Mouse (Mus musculus) 3T3-L1 (cell line): ENCODE results near the gene Gckr.

Experiments
- DNase-seq: peaks from one replicate; pipeline ENCODE4 v3.0.0-alpha.2; 2015; ENCODE audit warnings: low read depth, low spot score

The Gckr gene

GRCm38 (mm10) chr5:31297047-31297757, at the start of gene Gckr:
Gene Gckr (plus strand): TSS chr5:31297443.
- DNase-seq = no peak

GRCm38 (mm10) chr5:31250716-31251115, 46.5 kb upstream of the Gckr start:
- DNase-seq = no peak

- no peak for DNase-seq
These were observed 45.6 kb upstream of the Gckr start, which contains the start of gene Krtcap3 for GRCm38 (mm10) chr5:31251541-31252101. Gene Krtcap3 (plus strand): TSS chr5:31251691.

- DNase-seq = no peak
These were observed 45.1 kb upstream of the Gckr start for GRCm38 (mm10) chr5:31252151-31252550.

- DNase-seq = no peak
These were observed 44.3 kb upstream of the Gckr start for GRCm38 (mm10) chr5:31252795-31253545.

- no peak for DNase-seq
These were observed 43.4 kb upstream of the Gckr start for GRCm38 (mm10) chr5:31253806-31254205.

- DNase-seq = peak; percentile 10
These were observed 42.8 kb upstream of the Gckr start for GRCm38 (mm10) chr5:31254452-31254851.

- DNase-seq = no peak
These were observed 42.3 kb upstream of the Gckr start for GRCm38 (mm10) chr5:31254901-31255300.

GRCm38 (mm10) chr5:31255381-31255780, 41.9 kb upstream of the Gckr start:
- no peak for DNase-seq

- DNase-seq = no peak
These were observed 41.3 kb upstream of the Gckr start for GRCm38 (mm10) chr5:31255971-31256370.

GRCm38 (mm10) chr5:31257616-31258015, 39.6 kb upstream of the Gckr start:
- no peak for DNase-seq

GRCm38 (mm10) chr5:31266101-31266500, 31.1 kb upstream of the Gckr start:
- DNase-seq = no peak

- no peak for DNase-seq
These were observed 29.6 kb upstream of the Gckr start for GRCm38 (mm10) chr5:31267686-31268085.

GRCm38 (mm10) chr5:31273018-31273417, 24.2 kb upstream of the Gckr start:
- DNase-seq = no peak

GRCm38 (mm10) chr5:31279245-31279988, 17.8 kb upstream of the Gckr start:
- no peak for DNase-seq

- no peak for DNase-seq
These were observed 9.0 kb upstream of the Gckr start for GRCm38 (mm10) chr5:31288225-31288624.

GRCm38 (mm10) chr5:31288655-31289054, 8.6 kb upstream of the Gckr start:
- DNase-seq = peak; percentile 29

GRCm38 (mm10) chr5:31289626-31290230, 7.5 kb upstream of the Gckr start:
- peak; percentile 22 for DNase-seq

GRCm38 (mm10) chr5:31290521-31291360, 6.5 kb upstream of the Gckr start, which contains the start of gene Ift172:
Gene Ift172 (minus strand): TSS chr5:31291116.
- peak; percentile 99 for DNase-seq

GRCm38 (mm10) chr5:31291361-31291688, 5.9 kb upstream of the Gckr start:
- no peak for DNase-seq
